Comparison of ENCODE assay signal across 35 mouse cellular contexts in the genomic region with DNA sequence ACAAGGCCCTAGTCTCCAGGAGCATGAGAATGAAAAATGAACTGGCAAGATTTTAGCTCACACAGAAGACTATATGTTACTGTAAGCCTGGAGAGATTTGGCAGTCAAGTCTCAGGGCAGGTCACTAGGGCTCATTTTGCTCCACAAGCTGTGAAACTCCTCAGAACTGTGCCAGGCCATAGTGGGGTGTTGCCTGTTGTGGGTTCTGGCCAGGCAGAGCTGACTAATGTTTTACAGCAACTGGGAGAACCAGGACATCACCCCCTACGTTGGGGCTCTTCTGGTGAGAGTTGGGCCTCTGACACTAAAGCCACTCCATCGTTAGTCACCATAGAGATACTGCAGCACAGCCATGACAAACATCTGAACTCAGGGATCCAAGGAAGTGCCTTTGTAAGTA. TPM values are rescaled to one million over a fixed set of nuclear protein-coding genes. Genes with fewer than 3 reads are reported as not detected.
DNase-seq lines count a peak whose midpoint lies in the region; ATAC-seq and TF ChIP-seq lines count a peak whose summit lies in the region.
"Had no signal": no experiment of that assay in that cellular context is flagged by ENCODE, and none has a peak within 500 bp of the region (broad histone marks: within the 10 kb centered on the region; RNA-seq: fewer than 3 reads in every experiment).

No protein-coding gene starts in this region.

- ATAC-seq in forebrain, embryonic 11.5 days (replicated peaks; ENCODE audit: low FRiP score): no peak
- ATAC-seq in forebrain, postnatal 0 days: no peak
- peak; percentile 39 for ATAC-seq in Patski
- ATAC-seq: forebrain, embryonic 14.5 days; intestine, postnatal 0 days had no signal

- no peak overlapping the region for H3K4me2 ChIP-seq in forebrain, embryonic 11.5 days (ENCODE audit: low read depth, low read length, severe bottlenecking)
- H3K4me2 ChIP-seq in forebrain, postnatal 0 days (ENCODE audit: low read depth): no peak overlapping the region
- H3K4me2 ChIP-seq: embryonic facial prominence, embryonic 13.5 days; heart, embryonic 11.5 days; hindbrain, embryonic 12.5 days; hindbrain, embryonic 15.5 days had no signal

- no peak overlapping the region for H3K27ac ChIP-seq in forebrain, embryonic 11.5 days (ENCODE audit: low read depth, low read length)
- H3K27ac ChIP-seq in forebrain, postnatal 0 days (ENCODE audit: low read depth, low read length): no peak overlapping the region
- H3K27ac ChIP-seq: embryonic facial prominence, embryonic 10.5 days; embryonic facial prominence, embryonic 13.5 days; forebrain, embryonic 10.5 days; hindbrain, embryonic 12.5 days; hindbrain, embryonic 15.5 days had no signal

- CTCF ChIA-PET in Patski (lab: Charles Lee): no interaction called here

- in situ Hi-C loops in Patski (cut with MboI; ENCODE audit: low pct_unique_long_range_greater_than_20kb): no loop called here

- POLR2A ChIA-PET in Patski (lab: Charles Lee): interaction anchor here (0.6 kb wide), 1 partner anchor 73 kb away, joined by 4 read pairs; no protein-coding TSS in a partner anchor

- no peak overlapping the region for H3K9ac ChIP-seq in forebrain, embryonic 11.5 days (ENCODE audit: low read length)
- H3K9ac ChIP-seq in forebrain, postnatal 0 days: no peak overlapping the region
- H3K9ac ChIP-seq: embryonic facial prominence, embryonic 13.5 days; hindbrain, embryonic 12.5 days; hindbrain, embryonic 15.5 days had no signal

- DNase-seq in forebrain, embryonic 11.5 days (ENCODE audit: low spot score): peak; percentile 16
- DNase-seq in forebrain, postnatal 0 days: no peak
- DNase-seq in 3134 (ENCODE audit: extremely low read depth, insufficient read length, low spot score): peak; percentile 30
- peak; percentile 48 for DNase-seq in Patski (ENCODE audit: low read depth, low spot score)
- DNase-seq in left cerebral cortex, adult 11 months (ENCODE audit: low spot score): no peak
- no peak for DNase-seq in thymus, adult 18-20 months
- DNase-seq: adrenal gland, postnatal 10 days; adrenal gland, postnatal 36 days; B cell, adult 2 months; cerebellum, adult 18-20 months; cerebellum, adult 9-11 months; cerebellum, postnatal 36 days; embryo, embryonic 11 days; gastrocnemius, postnatal 25 days had no signal

- H3K4me3 ChIP-seq in forebrain, embryonic 11.5 days (ENCODE audit: low read depth, low read length): no peak overlapping the region
- no peak overlapping the region for H3K4me3 ChIP-seq in forebrain, postnatal 0 days (ENCODE audit: low read depth, low read length)
- H3K4me3 ChIP-seq: embryonic facial prominence, embryonic 10.5 days; embryonic facial prominence, embryonic 13.5 days; erythroblast, embryonic 14.5 days; forebrain, embryonic 10.5 days; hindbrain, embryonic 12.5 days; hindbrain, embryonic 15.5 days had no signal

- no peaks in the 10 kb centered on the region for H3K4me1 ChIP-seq in forebrain, embryonic 11.5 days (replicated peaks; ENCODE audit: control insufficient read depth, insufficient read depth, low read length)
- H3K4me1 ChIP-seq in forebrain, postnatal 0 days (ENCODE audit: insufficient read depth): no peaks in the 10 kb centered on the region
- H3K4me1 ChIP-seq: embryonic facial prominence, embryonic 10.5 days; embryonic facial prominence, embryonic 13.5 days; forebrain, embryonic 10.5 days; hindbrain, embryonic 12.5 days; hindbrain, embryonic 15.5 days had no signal

- H3K9me3 ChIP-seq in forebrain, embryonic 11.5 days (ENCODE audit: control insufficient read depth, low read length): no peaks in the 10 kb centered on the region
- H3K9me3 ChIP-seq in forebrain, postnatal 0 days (ENCODE audit: low read length): no peaks in the 10 kb centered on the region
- H3K9me3 ChIP-seq: embryonic facial prominence, embryonic 10.5 days; embryonic facial prominence, embryonic 13.5 days; G1E; hindbrain, embryonic 12.5 days; hindbrain, embryonic 15.5 days had no signal

- no peaks in the 10 kb centered on the region for H3K36me3 ChIP-seq in forebrain, embryonic 11.5 days (ENCODE audit: control insufficient read depth, insufficient read depth, low read length)
- H3K36me3 ChIP-seq in forebrain, postnatal 0 days (ENCODE audit: insufficient read depth): no peaks in the 10 kb centered on the region
- H3K36me3 ChIP-seq: embryonic facial prominence, embryonic 10.5 days; embryonic facial prominence, embryonic 13.5 days; forebrain, embryonic 10.5 days; G1E; hindbrain, embryonic 12.5 days; hindbrain, embryonic 15.5 days had no signal

- 61% methylated on average over 2 of the region's 2 CpGs for WGBS in forebrain, embryonic 11.5 days
- WGBS in forebrain, postnatal 0 days: 64% methylated on average over 2 of the region's 2 CpGs

- TF ChIP-seq CTCF in forebrain, postnatal 0 days (IDR thresholded peaks at IDR 0.05; ENCODE audit: low read depth): no peak
- TF ChIP-seq CTCF in Patski (IDR thresholded peaks at IDR 0.05): no peak

- no peaks in the 10 kb centered on the region for H3K27me3 ChIP-seq in forebrain, embryonic 11.5 days (ENCODE audit: control insufficient read depth, insufficient read depth, low read length)
- H3K27me3 ChIP-seq in forebrain, postnatal 0 days (ENCODE audit: insufficient read depth, low read length): no peaks in the 10 kb centered on the region
- H3K27me3 ChIP-seq in Patski: no peaks in the 10 kb centered on the region
- H3K27me3 ChIP-seq: embryonic facial prominence, embryonic 13.5 days; hindbrain, embryonic 12.5 days; hindbrain, embryonic 15.5 days had no signal

RNA-seq across cellular contexts. Expression of a gene that starts 0.3 kb away (rescaled TPM):
- not detected in 2 replicates for polyA plus RNA-seq in forebrain, embryonic 11.5 days (2014; fragmentation: Nextera tagmentation; extraction: Ambion mirVana)
- total RNA-seq in forebrain, postnatal 0 days (2014; rRNA removed): not detected in 2 replicates
- polyA plus RNA-seq in forebrain, postnatal 0 days (2015; fragmentation: Nextera tagmentation; extraction: Ambion mirVana): 0.09 and 0.11 TPM in 2 replicates
- polyA plus RNA-seq in Patski (2021): 0.09 TPM
- total RNA-seq: adrenal gland, adult 18-20 months; adrenal gland, postnatal 10 days; adrenal gland, postnatal 36 days; CH12.LX; gastrocnemius, adult 8-10 months; gastrocnemius, postnatal 25 days; heart, adult 8-10 months; heart, postnatal 25 days; hematopoietic stem cell, adult 5-6 weeks had no signal
- polyA plus RNA-seq: cortical plate, adult 2 months; embryonic facial prominence, embryonic 10.5 days; erythroblast, embryonic 14.5 days; forebrain, embryonic 10.5 days; forebrain, embryonic 14.5 days; G1E; heart, embryonic 11.5 days; heart, embryonic 14.5 days; heart, postnatal 0 days; intestine, embryonic 14.5 days; intestine, postnatal 0 days had no signal

RNA-seq across cellular contexts. Expression of a gene that starts 44.8 kb away (rescaled TPM):
- polyA plus RNA-seq in forebrain, embryonic 11.5 days (2014; fragmentation: Nextera tagmentation; extraction: Ambion mirVana): 58.6 and 59.9 TPM in 2 replicates
- total RNA-seq in forebrain, postnatal 0 days (2014; rRNA removed): 7.1 and 7.9 TPM in 2 replicates
- polyA plus RNA-seq in forebrain, postnatal 0 days (2015; fragmentation: Nextera tagmentation; extraction: Ambion mirVana): 40.8 and 46.0 TPM in 2 replicates
- polyA plus RNA-seq in Patski (2021): 45.4 TPM

RNA-seq across cellular contexts. Expression of a gene that starts 57.4 kb away (rescaled TPM):
- polyA plus RNA-seq in forebrain, embryonic 11.5 days (2014; fragmentation: Nextera tagmentation; extraction: Ambion mirVana): 42.6 and 47.5 TPM in 2 replicates
- 41.8 and 51.9 TPM in 2 replicates for total RNA-seq in forebrain, postnatal 0 days (2014; rRNA removed)
- polyA plus RNA-seq in forebrain, postnatal 0 days (2015; fragmentation: Nextera tagmentation; extraction: Ambion mirVana): 32.8 and 42.6 TPM in 2 replicates
- polyA plus RNA-seq in Patski (2021): 80.9 TPM

RNA-seq across cellular contexts. Expression of a gene that starts 58.0 kb away (rescaled TPM):
- polyA plus RNA-seq in forebrain, embryonic 11.5 days (2014; fragmentation: Nextera tagmentation; extraction: Ambion mirVana): not detected in 2 replicates
- not detected in 2 replicates for total RNA-seq in forebrain, postnatal 0 days (2014; rRNA removed)
- not detected in 2 replicates for polyA plus RNA-seq in forebrain, postnatal 0 days (2015; fragmentation: Nextera tagmentation; extraction: Ambion mirVana)
- polyA plus RNA-seq in Patski (2021): 0.19 TPM
- total RNA-seq: adrenal gland, adult 18-20 months; adrenal gland, postnatal 10 days; adrenal gland, postnatal 36 days; G1E; gastrocnemius, adult 8-10 months; gastrocnemius, postnatal 25 days; heart, adult 8-10 months; heart, postnatal 25 days; hematopoietic stem cell, adult 5-6 weeks had no signal
- polyA plus RNA-seq: cortical plate, adult 2 months; embryonic facial prominence, embryonic 10.5 days; embryonic facial prominence, embryonic 13.5 days; erythroblast, embryonic 14.5 days; forebrain, embryonic 10.5 days; forebrain, embryonic 14.5 days; G1E; gonadal fat pad, adult 2 months; heart, embryonic 11.5 days; heart, embryonic 14.5 days; hindbrain, embryonic 12.5 days; hindbrain, embryonic 15.5 days; intestine, embryonic 14.5 days; intestine, postnatal 0 days had no signal

Comparison
In these comparisons a context has a peak if more than half of its experiments do, and no peak if none do; other contexts are left out.
1. DNase-seq: peak in forebrain, embryonic 11.5 days (single experiment), 3134 (single experiment) and Patski (single experiment); none in forebrain, postnatal 0 days (single experiment), left cerebral cortex, adult 11 months (single experiment) and thymus, adult 18-20 months (0 of 2).